Mouse (Mus musculus): Measurements from ENCODE around the gene Cntn1. TPM values are rescaled to one million over a fixed set of nuclear protein-coding genes. Genes with fewer than 3 reads are reported as not detected.

The Cntn1 gene
- polyA plus RNA-seq, 1 experiment from 2014 or later = 9.6 TPM

DNA sequence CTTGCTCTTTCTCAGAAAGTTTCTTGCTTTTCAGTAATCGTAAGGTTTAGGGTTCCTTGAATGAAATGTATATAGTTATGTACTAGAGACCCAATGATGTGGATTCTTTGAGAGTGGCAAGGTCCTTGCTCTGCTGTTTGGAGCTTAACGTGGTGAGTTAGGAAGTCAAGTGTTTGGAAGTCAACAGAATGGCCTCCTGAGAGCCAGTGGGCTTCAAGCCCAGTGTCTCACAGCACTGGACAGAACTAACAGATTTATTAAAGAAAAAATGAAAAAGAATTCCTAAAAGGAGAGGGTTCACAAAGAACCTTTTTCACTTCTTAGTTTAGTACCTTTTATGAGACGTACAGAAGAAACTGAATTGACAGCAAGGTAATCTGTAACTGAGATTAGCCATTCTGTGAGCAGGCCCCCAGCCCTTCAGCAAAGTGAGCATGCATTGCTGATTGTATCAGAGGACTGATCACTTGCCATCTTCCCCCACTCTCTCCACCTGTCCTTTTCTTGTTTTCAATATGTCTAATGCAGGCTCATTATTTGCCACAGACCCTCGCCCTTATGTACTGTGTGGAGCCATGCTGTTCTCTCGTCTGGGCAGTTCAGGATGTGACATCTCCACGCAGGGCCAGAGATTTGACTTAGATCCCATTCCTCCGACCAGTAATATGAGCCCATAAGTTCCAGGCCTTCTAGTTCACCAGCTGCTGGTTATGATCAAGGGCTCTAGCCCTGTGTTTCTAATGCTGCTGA, 159.7 kb downstream of the Cntn1 start:
- no peaks in the 10 kb centered on the region for H3K36me3 ChIP-seq
- ATAC-seq (ENCODE audit: low FRiP score) = no peak
- 83% methylated on average over 7 of the region's 7 CpGs for WGBS
- no peak overlapping the region for H3K9ac ChIP-seq
- H3K4me3 ChIP-seq = no peak overlapping the region
- no peaks in the 10 kb centered on the region for H3K27me3 ChIP-seq
- no peak overlapping the region for H3K4me2 ChIP-seq (replicated peaks)
- no peak overlapping the region for H3K27ac ChIP-seq
- no peaks in the 10 kb centered on the region for H3K4me1 ChIP-seq
- H3K9me3 ChIP-seq (replicated peaks) = no peaks in the 10 kb centered on the region

GRCm38 (mm10) chr15:92215841-92216240, 164.9 kb downstream of the Cntn1 start:
- 76% methylated on average over 3 of the region's 3 CpGs for WGBS

GRCm38 (mm10) chr15:92221446-92221845, 170.5 kb downstream of the Cntn1 start:
- Histone ChIP-seq H3K4me2 (replicated peaks) (no peak overlapping the region), H3K4me3 (no peak overlapping the region), H3K9ac (no peak overlapping the region), H3K9me3 (replicated peaks) (no peaks in the 10 kb centered on the region), H3K36me3 (no peaks in the 10 kb centered on the region), H3K27me3 (no peaks in the 10 kb centered on the region), H3K27ac (no peak overlapping the region), H3K4me1 (no peaks in the 10 kb centered on the region)
- ATAC-seq (ENCODE audit: low FRiP score) = no peak
- WGBS = 63% methylated on average over 2 of the region's 2 CpGs

More at GRCm38 (mm10) chr15:92215841-92216240, 164.9 kb downstream of the Cntn1 start:
- no peak for ATAC-seq (ENCODE audit: low FRiP score)
- Histone ChIP-seq H3K4me3 (no peak overlapping the region), H3K9ac (no peak overlapping the region), H3K27ac (no peak overlapping the region), H3K9me3 (replicated peaks) (no peaks in the 10 kb centered on the region), H3K27me3 (no peaks in the 10 kb centered on the region), H3K4me1 (no peaks in the 10 kb centered on the region), H3K4me2 (replicated peaks) (no peak overlapping the region), H3K36me3 (no peaks in the 10 kb centered on the region)

DNA sequence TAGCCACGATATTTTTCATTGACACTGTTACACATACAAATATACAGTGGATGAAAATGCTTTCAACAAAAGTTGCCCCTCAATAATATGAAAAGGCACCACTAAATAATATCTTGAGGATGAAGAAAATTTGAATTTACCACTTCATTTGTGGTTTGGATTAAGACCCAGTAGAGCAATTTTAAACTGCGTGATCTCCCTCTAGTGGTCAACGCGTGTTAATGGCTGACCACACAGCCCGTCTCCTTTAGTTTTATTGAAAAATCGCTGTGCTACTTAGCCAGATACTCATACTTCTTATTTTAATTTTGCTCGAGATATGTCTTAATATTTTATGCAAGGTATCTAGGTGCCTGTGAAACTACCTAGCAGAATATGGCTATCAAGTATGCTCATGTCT, 180.4 kb downstream of the Cntn1 start:
- Histone ChIP-seq H3K27ac (no peak overlapping the region), H3K9me3 (replicated peaks) (no peaks in the 10 kb centered on the region), H3K4me1 (no peaks in the 10 kb centered on the region), H3K4me2 (replicated peaks) (no peak overlapping the region), H3K9ac (no peak overlapping the region), H3K4me3 (no peak overlapping the region), H3K27me3 (no peaks in the 10 kb centered on the region), H3K36me3 (no peaks in the 10 kb centered on the region)
- no peak for ATAC-seq (ENCODE audit: low FRiP score)
- WGBS = 23% methylated on average over 7 of the region's 7 CpGs

DNA sequence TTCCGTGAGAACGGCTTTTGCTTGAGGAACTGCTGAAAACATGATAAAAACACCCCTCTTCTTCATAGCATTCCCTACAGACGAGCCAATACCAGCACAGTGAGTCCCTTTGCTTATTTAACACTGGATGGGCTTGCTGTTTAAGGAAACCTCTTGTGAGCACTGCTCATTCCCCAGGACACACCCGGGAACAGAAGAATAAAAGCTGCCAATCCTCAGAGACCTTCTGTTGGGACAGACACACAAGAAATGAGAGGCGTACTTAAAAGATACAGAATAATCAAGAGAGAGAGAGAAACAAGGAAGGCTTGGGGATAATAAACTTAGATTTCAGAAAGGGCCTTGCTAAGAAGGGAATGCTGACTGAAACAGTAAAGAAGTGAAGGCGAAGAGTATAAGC, 184.9 kb downstream of the Cntn1 start:
- Histone ChIP-seq H3K36me3 (no peaks in the 10 kb centered on the region), H3K4me1 (no peaks in the 10 kb centered on the region), H3K27me3 (no peaks in the 10 kb centered on the region), H3K4me3 (no peak overlapping the region), H3K9ac (no peak overlapping the region), H3K4me2 (replicated peaks) (no peak overlapping the region), H3K9me3 (replicated peaks) (no peaks in the 10 kb centered on the region), H3K27ac (no peak overlapping the region)
- ATAC-seq (ENCODE audit: low FRiP score) = no peak
- WGBS = 80% methylated on average over 6 of the region's 6 CpGs

DNA sequence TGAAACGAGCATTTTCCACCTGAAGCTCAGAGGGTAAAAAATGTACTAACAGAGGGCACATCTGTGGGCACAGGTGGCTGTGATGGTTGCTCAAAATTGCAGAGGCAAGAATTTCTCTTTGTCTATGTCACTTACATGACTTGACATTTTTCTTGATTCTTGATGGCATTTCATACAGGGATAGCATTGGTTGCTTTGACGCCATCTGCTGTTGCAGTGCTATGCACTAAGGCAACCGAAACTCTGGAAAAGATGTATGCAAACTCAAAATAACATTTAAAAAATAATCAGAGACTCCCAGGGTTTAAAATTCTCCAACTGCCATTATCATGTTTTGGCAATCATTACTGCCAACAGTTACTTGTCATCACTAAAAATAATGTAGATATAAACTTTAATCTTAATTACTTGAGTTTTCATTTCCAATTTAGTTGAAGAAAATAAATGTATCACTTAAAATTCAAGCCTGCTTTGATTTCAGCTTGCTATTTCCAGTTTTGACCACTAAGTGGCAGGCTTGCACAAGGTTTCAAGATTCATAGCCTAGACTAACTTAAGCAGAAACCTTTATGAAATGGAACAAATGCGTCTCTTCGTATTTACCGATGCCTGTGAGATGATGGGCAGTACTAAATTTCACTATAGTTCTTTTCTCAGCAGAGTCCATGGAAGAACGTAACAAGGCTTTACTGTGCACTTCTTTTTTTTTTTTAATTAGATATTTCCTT, 214.2 kb downstream of the Cntn1 start:
- WGBS = 33% methylated on average over 7 of the region's 7 CpGs

GRCm38 (mm10) chr15:92268341-92268740, 217.4 kb downstream of the Cntn1 start:
- no peaks in the 10 kb centered on the region for H3K9me3 ChIP-seq (replicated peaks)
- no peak overlapping the region for H3K9ac ChIP-seq
- no peak overlapping the region for H3K4me2 ChIP-seq (replicated peaks)
- no peaks in the 10 kb centered on the region for H3K27me3 ChIP-seq
- no peak overlapping the region for H3K4me3 ChIP-seq
- ATAC-seq (ENCODE audit: low FRiP score) = no peak
- H3K36me3 ChIP-seq = no peaks in the 10 kb centered on the region
- WGBS = 32% methylated on average over 3 of the region's 3 CpGs
- peaks cover 6% of the 10 kb centered on the region for H3K4me1 ChIP-seq
- no peak overlapping the region for H3K27ac ChIP-seq

More for the DNA sequence above, 214.2 kb downstream of the Cntn1 start:
- H3K9me3 ChIP-seq (replicated peaks) = no peaks in the 10 kb centered on the region
- no peak for ATAC-seq (ENCODE audit: low FRiP score)
- H3K4me2 ChIP-seq (replicated peaks) = no peak overlapping the region
- H3K4me1 ChIP-seq = peaks cover 6% of the 10 kb centered on the region
- no peaks in the 10 kb centered on the region for H3K36me3 ChIP-seq
- H3K27me3 ChIP-seq = no peaks in the 10 kb centered on the region
- H3K27ac ChIP-seq = no peak overlapping the region
- H3K4me3 ChIP-seq = no peak overlapping the region
- H3K9ac ChIP-seq = no peak overlapping the region

DNA sequence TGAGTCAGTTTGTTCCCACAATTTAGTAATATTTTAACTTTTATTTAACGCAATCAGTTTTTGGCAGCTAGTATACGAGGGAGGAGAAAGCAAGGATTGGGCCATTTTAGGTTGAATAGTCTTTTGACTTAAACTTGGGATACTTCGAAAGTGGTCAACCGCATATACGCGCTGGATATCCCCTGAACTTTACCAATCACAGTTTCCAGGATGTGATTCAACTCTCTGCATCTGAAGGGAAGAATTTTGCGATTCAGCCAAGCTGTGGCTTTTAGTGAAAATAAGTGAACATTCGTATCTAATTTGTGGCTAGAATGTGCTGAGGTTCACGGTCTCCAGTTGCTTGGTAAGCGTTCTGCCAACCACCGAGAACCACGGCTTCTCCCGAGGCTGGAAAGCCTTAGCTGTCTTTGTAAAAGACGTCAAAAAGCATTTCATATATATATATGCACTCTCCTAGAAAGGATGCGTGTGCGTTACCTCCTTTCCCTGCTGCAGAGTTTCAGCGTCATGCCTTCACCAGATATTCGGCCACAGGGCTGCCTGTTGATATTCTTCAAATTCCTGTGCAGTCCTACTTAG, 217.9 kb downstream of the Cntn1 start:
- H3K36me3 ChIP-seq = no peaks in the 10 kb centered on the region
- WGBS = 82% methylated on average over 18 of the region's 18 CpGs
- no peak overlapping the region for H3K27ac ChIP-seq
- no peaks in the 10 kb centered on the region for H3K9me3 ChIP-seq (replicated peaks)
- no peaks in the 10 kb centered on the region for H3K27me3 ChIP-seq
- H3K9ac ChIP-seq = no peak overlapping the region
- no peak overlapping the region for H3K4me3 ChIP-seq
- H3K4me2 ChIP-seq (replicated peaks) = no peak overlapping the region
- ATAC-seq (ENCODE audit: low FRiP score) = no peak
- peaks cover 6% of the 10 kb centered on the region for H3K4me1 ChIP-seq

DNA sequence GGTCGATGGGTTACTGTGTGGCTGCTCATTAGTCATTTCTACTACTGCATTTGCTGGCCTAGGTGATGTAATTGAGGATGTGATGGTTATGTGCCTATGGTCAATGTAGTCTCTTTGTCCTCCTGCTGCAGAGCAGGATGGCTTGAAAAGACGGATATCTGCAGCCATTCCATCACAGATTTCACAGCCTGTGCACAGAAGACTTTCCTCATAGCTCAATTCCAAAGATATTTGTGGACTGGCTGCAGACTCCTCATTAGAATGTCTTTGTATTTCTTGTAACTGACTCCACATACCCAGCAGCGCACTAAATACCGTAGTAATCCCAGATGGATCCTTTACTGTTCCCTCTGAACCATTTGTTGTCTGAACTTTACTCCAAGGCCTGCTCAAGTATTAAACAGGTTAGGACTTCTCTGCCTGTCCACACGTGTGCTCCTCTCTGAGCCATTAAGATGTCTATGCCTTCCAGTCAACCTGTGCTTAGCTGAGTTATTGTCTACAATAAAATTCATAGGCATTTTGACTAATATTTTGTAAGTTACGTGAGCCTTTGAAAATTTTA, 220.9 kb downstream of the Cntn1 start:
- H3K4me3 ChIP-seq = no peak overlapping the region
- ATAC-seq (ENCODE audit: low FRiP score) = no peak
- H3K4me1 ChIP-seq = peaks cover 3% of the 10 kb centered on the region
- no peaks in the 10 kb centered on the region for H3K27me3 ChIP-seq
- no peaks in the 10 kb centered on the region for H3K9me3 ChIP-seq (replicated peaks)
- no peak overlapping the region for H3K27ac ChIP-seq
- H3K36me3 ChIP-seq = no peaks in the 10 kb centered on the region
- 78% methylated on average over 6 of the region's 6 CpGs for WGBS
- no peak overlapping the region for H3K4me2 ChIP-seq (replicated peaks)
- H3K9ac ChIP-seq = no peak overlapping the region

GRCm38 (mm10) chr15:92276826-92277225, 225.9 kb downstream of the Cntn1 start:
- no peak for ATAC-seq (ENCODE audit: low FRiP score)
- Histone ChIP-seq H3K4me3 (no peak overlapping the region), H3K36me3 (no peaks in the 10 kb centered on the region), H3K9ac (no peak overlapping the region), H3K9me3 (replicated peaks) (no peaks in the 10 kb centered on the region), H3K27ac (no peak overlapping the region), H3K4me1 (no peaks in the 10 kb centered on the region), H3K4me2 (replicated peaks) (no peak overlapping the region), H3K27me3 (no peaks in the 10 kb centered on the region)
- WGBS = 60% methylated on average over 4 of the region's 4 CpGs

DNA sequence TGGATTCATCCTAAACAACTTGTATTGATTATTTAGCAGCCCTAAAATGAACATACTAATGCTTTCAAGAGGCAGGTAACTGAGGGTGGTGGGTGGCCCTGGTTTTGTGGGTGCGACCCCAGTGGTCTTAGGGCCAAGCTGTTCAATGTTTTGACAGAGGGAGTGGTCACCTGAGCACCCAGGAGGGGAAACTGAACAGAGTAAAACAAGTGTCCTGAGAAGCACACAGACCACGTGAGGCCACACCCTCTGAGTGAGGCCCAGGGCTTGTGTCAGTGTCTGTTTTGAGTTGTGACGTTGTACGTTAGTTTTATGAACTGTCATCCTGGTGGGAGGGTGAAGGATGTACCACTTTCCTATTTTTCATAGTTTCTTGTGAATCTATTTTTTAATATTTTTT, 227.0 kb downstream of the Cntn1 start:
- no peak overlapping the region for H3K9ac ChIP-seq
- H3K36me3 ChIP-seq = no peaks in the 10 kb centered on the region
- no peaks in the 10 kb centered on the region for H3K4me1 ChIP-seq
- no peak overlapping the region for H3K27ac ChIP-seq
- H3K9me3 ChIP-seq (replicated peaks) = no peaks in the 10 kb centered on the region
- no peak overlapping the region for H3K4me3 ChIP-seq
- ATAC-seq (ENCODE audit: low FRiP score) = no peak
- H3K4me2 ChIP-seq (replicated peaks) = no peak overlapping the region
- 82% methylated on average over 4 of the region's 4 CpGs for WGBS
- H3K27me3 ChIP-seq = no peaks in the 10 kb centered on the region

GRCm38 (mm10) chr15:92280966-92281365, 230.0 kb downstream of the Cntn1 start:
- H3K36me3 ChIP-seq = no peaks in the 10 kb centered on the region
- H3K4me3 ChIP-seq = no peak overlapping the region
- no peaks in the 10 kb centered on the region for H3K4me1 ChIP-seq
- no peak overlapping the region for H3K9ac ChIP-seq
- H3K27ac ChIP-seq = no peak overlapping the region
- no peak overlapping the region for H3K4me2 ChIP-seq (replicated peaks)
- no peaks in the 10 kb centered on the region for H3K9me3 ChIP-seq (replicated peaks)
- WGBS = 88% methylated on average over 6 of the region's 6 CpGs
- H3K27me3 ChIP-seq = no peaks in the 10 kb centered on the region
- no peak for ATAC-seq (ENCODE audit: low FRiP score)

Measured in hindbrain, embryonic 12.5 days (tissue).